Mouse (Mus musculus) activated CD4-positive, CD25-positive, alpha-beta regulatory T cell, adult 9 weeks (primary cell): ENCODE results near the gene Oscp1. TPM values are rescaled to one million over a fixed set of nuclear protein-coding genes. Genes with fewer than 3 reads are reported as not detected.

Source experiments
- polyA plus RNA-seq: library from polyadenylated mRNA; unstranded; fragments of 100-300 nt; shearing (Covaris generic); gene quantifications from one replicate; pipeline ENCODE4 v1.2.1, GENCODE M21; 2017

Oscp1 gene
- polyA plus RNA-seq = 1.7 TPM

GRCm38 (mm10) chr4:126058134-126058996 is at the start of gene Oscp1:
Gene Oscp1, plus strand, starts transcription at chr4:126058565.

DNA sequence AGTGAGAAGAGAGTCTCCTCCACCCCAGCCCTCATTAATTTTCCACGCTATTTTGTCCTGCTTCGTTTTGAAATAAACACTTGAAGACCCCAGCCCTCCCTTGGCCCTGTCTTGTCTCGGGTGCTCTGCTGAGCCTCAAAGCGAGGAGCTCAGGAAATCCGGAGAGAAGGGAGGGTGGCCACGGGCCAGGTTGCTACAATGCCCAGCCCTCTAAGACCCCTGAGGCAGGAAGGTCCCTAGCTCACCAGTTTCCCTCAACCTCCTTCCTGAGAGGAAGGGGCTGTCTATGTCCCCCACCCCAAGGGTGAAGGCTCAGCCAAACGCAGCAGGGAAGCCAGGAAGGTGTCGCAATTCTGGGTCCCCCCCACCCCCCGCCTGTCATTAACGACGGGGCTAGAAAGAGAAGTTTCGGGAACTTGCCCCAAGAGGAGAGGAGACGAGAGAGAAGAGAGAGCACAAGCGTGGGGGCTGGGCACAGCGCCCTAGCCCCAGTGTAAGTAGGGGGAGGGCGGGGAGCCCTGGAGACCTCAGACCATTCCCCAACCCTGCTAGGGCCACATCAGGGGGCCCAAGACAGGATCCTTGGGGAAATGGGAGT is 34.0 kb upstream of the Oscp1 start, which contains the start of gene Csf3r:
Gene Csf3r, plus strand, starts transcription at position 248 of the 598 bp plus-strand sequence.

GRCm38 (mm10) chr4:126046851-126047585 is 11.3 kb upstream of the Oscp1 start, which contains the start of gene Mrps15:
Gene Mrps15, plus strand, starts transcription at chr4:126046925.

DNA sequence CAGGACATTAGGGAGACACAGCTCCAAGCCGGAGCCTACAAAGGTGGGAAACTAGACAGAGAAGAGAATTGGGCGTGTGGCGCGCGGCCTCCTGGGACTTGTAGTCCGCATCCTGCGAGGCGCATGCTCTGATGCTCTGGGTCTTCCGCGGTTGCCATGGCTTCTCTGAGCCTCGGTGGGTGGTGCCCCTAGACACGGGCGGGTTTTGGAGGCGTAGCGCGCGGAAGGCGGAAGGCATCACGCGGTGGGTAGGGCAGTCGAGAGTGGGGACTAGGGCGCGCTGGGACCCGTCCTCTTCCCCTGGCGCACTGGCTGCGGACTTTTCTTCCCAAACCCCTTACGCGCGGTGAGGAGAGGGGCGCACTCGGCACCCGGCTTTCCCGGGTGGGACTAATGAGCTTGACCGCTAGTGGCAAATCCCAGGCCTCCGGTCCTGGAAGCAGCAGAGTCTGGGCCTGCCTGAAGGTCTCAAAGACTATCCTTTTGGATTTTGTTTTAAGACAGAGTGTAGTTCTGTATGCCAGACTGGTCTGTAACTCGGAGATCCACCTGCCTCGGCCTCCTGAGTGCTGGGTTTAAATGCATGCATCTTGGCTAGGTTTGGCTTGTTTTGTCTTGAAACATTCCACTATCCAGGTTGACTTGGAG is 38.2 kb downstream of the Oscp1 start, which contains the start of gene Lsm10:
Gene Lsm10, plus strand, starts transcription at position 160 of the 648 bp plus-strand sequence.

GRCm38 (mm10) chr4:126103590-126104068 is 45.3 kb downstream of the Oscp1 start, which contains the start of gene Stk40:
Gene Stk40, plus strand, starts transcription at chr4:126103957.

Other genes with a start within 250 kb of the Oscp1 start
- not detected for gene Csf3r, start 34.0 kb upstream of the Oscp1 start, polyA plus RNA-seq
- 80.6 TPM for gene Mrps15, start 11.6 kb upstream of the Oscp1 start, polyA plus RNA-seq
- gene Lsm10, start 38.1 kb downstream of the Oscp1 start, polyA plus RNA-seq = 73.4 TPM
- 16.0 TPM for gene Stk40, start 45.4 kb downstream of the Oscp1 start, polyA plus RNA-seq
- 40.0 TPM for gene Eva1b, start 89.2 kb downstream of the Oscp1 start, polyA plus RNA-seq
- gene Sh3d21, start 104.9 kb downstream of the Oscp1 start, polyA plus RNA-seq = 1.1 TPM
- gene Thrap3, start 144.2 kb downstream of the Oscp1 start, polyA plus RNA-seq = 249 TPM
- 4.2 TPM for gene Map7d1, start 197.8 kb downstream of the Oscp1 start, polyA plus RNA-seq
- gene Trappc3, start 203.8 kb downstream of the Oscp1 start, polyA plus RNA-seq = 107 TPM
- not detected for gene Col8a2, start 228.2 kb downstream of the Oscp1 start, polyA plus RNA-seq